Mouse (Mus musculus) liver, embryonic 15.5 days (tissue): ENCODE measurements around the gene Gm29049. TPM values are rescaled to one million over a fixed set of nuclear protein-coding genes. Genes with fewer than 3 reads are reported as not detected.
"Not testable (repeated sequence)": the region's sequence is repeated elsewhere in the genome, so short reads cannot be mapped to it uniquely, and the experiment has no call there.

Experiments
- ATAC-seq: fragments of 200-750 bp; cut with Nextera tagmentation; 2 replicates; pipeline ENCODE4 v1.8.0; 2017; ENCODE audit warnings: moderate number of reproducible peaks, mild to moderate bottlenecking, moderate library complexity; ENCODE audit not compliant: insufficient read depth
- H3K27ac ChIP-seq: fragments of 300-500 bp; sonication (generic); replicated peaks from 2 replicates; pipeline ENCODE4 v1.5.1; 2015; ENCODE audit warnings: mild to moderate bottlenecking, inconsistent platforms
- H3K27me3 ChIP-seq: fragments of 300-500 bp; sonication (generic); 2 replicates; pipeline ENCODE4 v1.6.1; 2015; ENCODE audit warnings: mild to moderate bottlenecking, inconsistent platforms
- H3K36me3 ChIP-seq: fragments of 300-500 bp; sonication (generic); replicated peaks from 2 replicates; pipeline ENCODE4 v1.6.1; 2015; ENCODE audit warnings: moderate library complexity, mild to moderate bottlenecking, inconsistent platforms
- H3K4me1 ChIP-seq: fragments of 300-500 bp; sonication (generic); replicated peaks from 2 replicates; pipeline ENCODE4 v1.6.1; 2015; ENCODE audit warnings: inconsistent platforms
- H3K4me2 ChIP-seq: fragments of 300-500 bp; sonication (generic); 2 replicates; pipeline ENCODE4 v1.6.1; 2015; ENCODE audit warnings: moderate library complexity, mild to moderate bottlenecking, inconsistent platforms
- H3K4me3 ChIP-seq: fragments of 300-500 bp; sonication (generic); replicated peaks from 2 replicates; pipeline ENCODE4 v1.5.1; 2015; ENCODE audit warnings: mild to moderate bottlenecking, inconsistent platforms
- H3K9ac ChIP-seq: fragments of 300-500 bp; sonication (generic); 2 replicates; pipeline ENCODE4 v1.6.1; 2015; ENCODE audit warnings: moderate library complexity, mild to moderate bottlenecking, inconsistent platforms
- H3K9me3 ChIP-seq: fragments of 300-500 bp; sonication (generic); replicated peaks from 2 replicates; pipeline ENCODE4 v1.6.1; 2016; ENCODE audit warnings: inconsistent platforms
- WGBS: fragments of 180-500 bp; shearing (Covaris S2); methylation state at CpG from one replicate; pipeline ENCODE4 v1.1.7; 2015; ENCODE audit warnings: mixed read lengths; ENCODE audit not compliant: insufficient replicate concordance; 5-methylcytosine and 5-hydroxymethylcytosine counted together
- polyA plus RNA-seq: library from polyadenylated mRNA; unstranded; fragments of >200 nt; fragmentation: Nextera tagmentation; extraction: Ambion mirVana; gene quantifications from 2 replicates; pipeline ENCODE4 v1.2.1, GENCODE M21; 2015

Gene Gm29049
- polyA plus RNA-seq, result not detected in 2 replicates

- ATAC-seq, H3K36me3 ChIP-seq, H3K27me3 ChIP-seq, H3K27ac ChIP-seq, H3K4me3 ChIP-seq, H3K4me2 ChIP-seq, H3K9me3 ChIP-seq, H3K4me1 ChIP-seq, H3K9ac ChIP-seq: not testable (repeated sequence)
- WGBS, result 18% methylated on average over 2 of the region's 3 CpGs
Observed at GRCm38 (mm10) chrY:7997068-7997467, at the start of gene Gm29049. Gene Gm29049, minus strand, starts transcription at chrY:7997168.

Other genes starting within 250 kb of the Gm29049 start
- not detected in 2 replicates for gene Gm20825, start 74.3 kb upstream of the Gm29049 start, polyA plus RNA-seq